Mouse (Mus musculus): ENCODE measurements around the gene Tmem37.

DNA sequence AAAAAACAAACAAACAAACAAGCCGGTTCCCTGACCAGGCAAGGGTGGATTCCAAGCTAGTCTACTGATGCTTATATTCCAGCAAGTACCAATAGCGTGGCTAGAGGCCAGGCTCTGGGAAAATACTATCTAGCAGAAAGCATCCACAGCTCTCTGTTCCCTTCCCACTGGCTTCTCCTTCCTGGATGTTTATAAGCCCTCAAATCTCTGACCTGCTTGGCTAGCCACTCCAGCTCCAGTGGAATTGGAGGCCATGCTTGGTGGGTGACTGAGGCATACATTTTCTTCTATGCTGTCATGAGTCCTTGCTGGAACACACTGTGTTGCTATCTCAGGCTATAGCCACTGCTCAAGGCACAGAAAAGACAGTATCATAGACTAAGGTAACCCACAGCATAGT is 45.0 kb upstream of the Tmem37 start:
- TF ChIP-seq CTCF (IDR thresholded peaks at IDR 0.05; ENCODE audit: insufficient read depth, low read length): no peak
- no peak for TF ChIP-seq POLR2A (IDR thresholded peaks at IDR 0.05; ENCODE audit: borderline replicate concordance, extremely low read depth, low read depth, low read length)
